Mouse (Mus musculus) adrenal gland, postnatal 0 days (tissue): ENCODE data around the gene Vmn2r103. TPM values are rescaled to one million over a fixed set of nuclear protein-coding genes. Genes with fewer than 3 reads are reported as not detected.

Experiments
- polyA plus RNA-seq: library from polyadenylated mRNA; unstranded; fragments of >200 nt; fragmentation: Nextera tagmentation; extraction: Ambion mirVana; gene quantifications from 2 replicates; pipeline ENCODE4 v1.2.1, GENCODE M21; 2015

Gene Vmn2r103
- polyA plus RNA-seq = not detected in 2 replicates

DNA sequence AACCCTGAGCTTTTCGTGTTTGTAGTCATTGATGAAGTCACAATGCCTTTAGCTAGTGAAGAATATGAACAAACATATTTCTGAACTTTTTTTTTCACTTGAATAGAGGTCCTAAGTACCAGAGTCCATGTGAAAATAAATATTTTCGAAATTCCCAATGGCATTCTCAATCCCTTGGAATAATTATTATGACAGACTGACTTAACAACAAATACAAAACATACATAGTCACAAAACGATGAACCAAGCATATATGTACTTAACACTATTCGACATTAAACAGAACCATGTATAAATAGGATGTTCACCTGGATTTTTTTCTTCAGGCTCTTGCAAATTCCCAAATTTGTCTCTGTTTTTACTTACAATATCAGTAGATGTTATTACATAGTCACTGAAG is at the start of gene Vmn2r103:
Vmn2r103 (plus strand) TSS at position 301 of the 400 bp plus-strand sequence.

Other genes with a start within 250 kb of the Vmn2r103 start
- gene Vmn2r101, start 196.1 kb upstream of the Vmn2r103 start, polyA plus RNA-seq = not detected in 2 replicates
- gene Vmn2r102, start 113.0 kb upstream of the Vmn2r103 start, polyA plus RNA-seq = not detected in 2 replicates